ENCODE assay signal across 27 mouse cellular contexts in genomic region chr16:76355267-76355666, GRCm38 (mm10). TPM values are rescaled to one million over a fixed set of nuclear protein-coding genes. Genes with fewer than 3 reads are reported as not detected.
DNase-seq lines count a peak whose midpoint lies in the region; ATAC-seq and TF ChIP-seq lines count a peak whose summit lies in the region.
"Had no signal": no experiment of that assay in that cellular context is flagged by ENCODE, and none has a peak within 500 bp of the region (broad histone marks: within the 10 kb centered on the region; RNA-seq: fewer than 3 reads in every experiment).

No protein-coding gene starts in this region.

- H3K27ac ChIP-seq in gastrocnemius, adult 2 months, result peak overlapping the region; percentile 66
- H3K27ac ChIP-seq in liver, embryonic 15.5 days (replicated peaks), result no peak overlapping the region; the same call in 1 of the 2 replicates
- H3K27ac ChIP-seq in hindbrain, embryonic 10.5 days, result no peak overlapping the region
- H3K27ac ChIP-seq: embryonic facial prominence, embryonic 13.5 days; forebrain, embryonic 12.5 days; heart, adult 2 months; heart, embryonic 15.5 days; limb, embryonic 10.5 days; stomach, postnatal 0 days had no signal

- H3K4me1 ChIP-seq in liver, embryonic 15.5 days (replicated peaks), result peaks cover 41% of the 10 kb centered on the region
- peaks cover 10% of the 10 kb centered on the region for H3K4me1 ChIP-seq in hindbrain, embryonic 10.5 days (replicated peaks)
- H3K4me1 ChIP-seq: embryonic facial prominence, embryonic 13.5 days had no signal

- intact Hi-C loops in gastrocnemius, adult 2 months (cut with DNase I), result loop anchor here (1.0 kb wide), 1 partner anchor 12 kb away; no protein-coding TSS in a partner anchor
- intact Hi-C loops in heart, postnatal 10 days (cut with DNase I), result no loop called here

- WGBS in liver, embryonic 15.5 days (ENCODE audit: insufficient replicate concordance), result 71% methylated on average over 5 of the region's 5 CpGs
- WGBS in hindbrain, embryonic 10.5 days, result 86% methylated on average over 5 of the region's 5 CpGs

- peak overlapping the region; percentile 49 for H3K4me2 ChIP-seq in liver, embryonic 15.5 days
- H3K4me2 ChIP-seq: embryonic facial prominence, embryonic 13.5 days; forebrain, embryonic 12.5 days; heart, embryonic 15.5 days; midbrain, embryonic 11.5 days had no signal

- no peak overlapping the region for H3K9ac ChIP-seq in liver, embryonic 15.5 days
- H3K9ac ChIP-seq: embryonic facial prominence, embryonic 13.5 days; forebrain, embryonic 12.5 days; heart, embryonic 15.5 days had no signal

- no peak for DNase-seq in gastrocnemius, adult 2 months
- DNase-seq in gastrocnemius, postnatal 4 days (ENCODE audit: low spot score in 2 of 2), result no peak
- DNase-seq in A20 (ENCODE audit: low read depth, low spot score), result peak; percentile 62
- no peak for DNase-seq in heart, adult 18-20 months
- no peak for DNase-seq in hindbrain, embryonic 10.5 days (ENCODE audit: low spot score)
- DNase-seq in heart, postnatal 10 days, result no peak
- DNase-seq: adrenal gland, adult 8-10 months; cerebellum, adult 18-20 months; cerebellum, postnatal 14 days; embryo, embryonic 11 days; heart, adult 2 months; heart, postnatal 4 days; kidney, adult 8-10 months; kidney, postnatal 10 days; thymus, adult 2 months had no signal

- ATAC-seq in granulocyte monocyte progenitor cell, adult 5-6 weeks (replicated peaks; ENCODE audit: poor library complexity, severe bottlenecking), result peak; percentile 53
- no peak for ATAC-seq in liver, embryonic 15.5 days (ENCODE audit: insufficient read depth)
- ATAC-seq: hindbrain, embryonic 16.5 days; Patski had no signal

- H3K9me3 ChIP-seq in liver, embryonic 15.5 days (replicated peaks), result no peaks in the 10 kb centered on the region
- no peaks in the 10 kb centered on the region for H3K9me3 ChIP-seq in hindbrain, embryonic 10.5 days
- H3K9me3 ChIP-seq: embryonic facial prominence, embryonic 13.5 days; forebrain, embryonic 12.5 days; G1E; heart, embryonic 15.5 days; limb, embryonic 10.5 days had no signal

- H3K4me3 ChIP-seq in gastrocnemius, adult 2 months, result peak overlapping the region; percentile 24; the same call in 1 of the 2 replicates
- H3K4me3 ChIP-seq in liver, embryonic 15.5 days (replicated peaks), result no peak overlapping the region
- H3K4me3 ChIP-seq in hindbrain, embryonic 10.5 days, result no peak overlapping the region
- H3K4me3 ChIP-seq: embryonic facial prominence, embryonic 13.5 days; forebrain, embryonic 12.5 days; heart, adult 2 months; heart, embryonic 15.5 days; limb, embryonic 10.5 days had no signal

- no peak for TF ChIP-seq CTCF in gastrocnemius, adult 2 months (IDR thresholded peaks at IDR 0.05)

- H3K27me3 ChIP-seq in liver, embryonic 15.5 days, result no peaks in the 10 kb centered on the region
- H3K27me3 ChIP-seq in hindbrain, embryonic 10.5 days (ENCODE audit: insufficient read depth, poor library complexity, severe bottlenecking), result no peaks in the 10 kb centered on the region
- H3K27me3 ChIP-seq: CH12.LX; embryonic facial prominence, embryonic 13.5 days; forebrain, embryonic 12.5 days; heart, embryonic 15.5 days; Patski had no signal

- peaks cover 21% of the 10 kb centered on the region for H3K36me3 ChIP-seq in liver, embryonic 15.5 days (replicated peaks)
- peaks cover 24% of the 10 kb centered on the region for H3K36me3 ChIP-seq in hindbrain, embryonic 10.5 days
- H3K36me3 ChIP-seq: forebrain, embryonic 12.5 days had no signal

RNA-seq across cellular contexts. Expression of gene Nrip1, which starts 18.4 kb away (rescaled TPM):
- total RNA-seq in gastrocnemius, adult 2 months (2021), result 10 to 100 TPM; 38.7 to 38.9 TPM
- total RNA-seq in gastrocnemius, postnatal 4 days (2021), result 10 to 100 TPM; 47.0 to 51.5 TPM
- 20.2 and 21.0 TPM in 2 replicates for total RNA-seq in granulocyte monocyte progenitor cell, adult 5-6 weeks (2014; fragmentation: Nextera tagmentation)
- total RNA-seq in granulocyte monocyte progenitor cell, adult 5-6 weeks (2017), result 10.3 and 11.7 TPM in 2 replicates
- polyA plus RNA-seq in liver, embryonic 15.5 days (2015; fragmentation: Nextera tagmentation; extraction: Ambion mirVana), result 19.1 and 19.9 TPM in 2 replicates
- 10 to 100 TPM; 18.3 to 19.8 TPM for total RNA-seq in heart, adult 18-20 months (2021)
- 34.8 and 46.6 TPM in 2 replicates for polyA plus RNA-seq in hindbrain, embryonic 10.5 days (2016; fragmentation: Nextera tagmentation; extraction: Ambion mirVana)
- 10 to 100 TPM; 26.8 to 27.4 TPM for total RNA-seq in heart, postnatal 10 days (2021)
- total RNA-seq: CH12.LX had no signal
